Mouse (Mus musculus) heart, postnatal 0 days (tissue): Measurements from ENCODE around the gene BC004004. TPM values are rescaled to one million over a fixed set of nuclear protein-coding genes. Genes with fewer than 3 reads are reported as not detected.
"Not testable (repeated sequence)": the region's sequence is repeated elsewhere in the genome, so short reads cannot be mapped to it uniquely, and the experiment has no call there.

Experiments used
- ATAC-seq: fragments of 200-750 bp; cut with Nextera tagmentation; 2 replicates; pipeline ENCODE4 v1.8.0; 2017; ENCODE audit warnings: low read depth, moderate number of reproducible peaks, moderate library complexity; ENCODE audit not compliant: insufficient read depth
- DNase-seq: peaks from one replicate; pipeline ENCODE4 v3.0.0-alpha.2; 2016; ENCODE audit warnings: low spot score
- H3K27ac ChIP-seq: fragments of 300-500 bp; sonication (generic); 2 replicates; pipeline ENCODE4 v1.5.1; 2014; ENCODE audit warnings: low read depth, mild to moderate bottlenecking
- H3K27me3 ChIP-seq: fragments of 300-500 bp; sonication (generic); 2 replicates; pipeline ENCODE4 v1.6.1; 2014; ENCODE audit warnings: low read length, mixed read lengths; ENCODE audit not compliant: control insufficient read depth, insufficient read depth
- H3K36me3 ChIP-seq: fragments of 300-500 bp; sonication (generic); replicated peaks from 2 replicates; pipeline ENCODE4 v1.6.1; 2014; ENCODE audit warnings: low read length, mixed read lengths; ENCODE audit not compliant: control insufficient read depth, insufficient read depth
- H3K4me1 ChIP-seq: fragments of 300-500 bp; sonication (generic); 2 replicates; pipeline ENCODE4 v1.6.1; 2014; ENCODE audit warnings: antibody characterized with exemption; ENCODE audit not compliant: control insufficient read depth, insufficient read depth
- H3K4me2 ChIP-seq: fragments of 300-500 bp; sonication (generic); 2 replicates; pipeline ENCODE4 v1.6.1; 2014; ENCODE audit warnings: low read depth, mild to moderate bottlenecking, low read length, moderate library complexity
- H3K4me3 ChIP-seq: fragments of 300-500 bp; sonication (generic); 2 replicates; pipeline ENCODE4 v1.5.1; 2014; ENCODE audit warnings: low read depth, low read length
- H3K9ac ChIP-seq: fragments of 300-500 bp; sonication (generic); replicated peaks from 2 replicates; pipeline ENCODE4 v1.6.1; 2014; ENCODE audit warnings: low read depth, low read length, mixed read lengths
- H3K9me3 ChIP-seq: fragments of 300-500 bp; sonication (generic); replicated peaks from 2 replicates; pipeline ENCODE4 v1.6.1; 2016; ENCODE audit warnings: low read length; ENCODE audit not compliant: control insufficient read depth
- CTCF ChIP-seq: IDR thresholded peaks from 2 replicates; pipeline ENCODE4 v1.5.1; 2016; ENCODE audit warnings: antibody characterized with exemption, control low read depth, low read depth
- EP300 ChIP-seq: IDR thresholded peaks from 2 replicates; pipeline ENCODE4 v1.6.1; 2016; ENCODE audit warnings: antibody characterized with exemption, low read depth
- WGBS: fragments of 180-500 bp; shearing (Covaris S2); extraction: QIAGEN DNeasy Blood & Tissue Kit; methylation state at CpG from one replicate; pipeline ENCODE4 v1.1.7; 2014; 5-methylcytosine and 5-hydroxymethylcytosine counted together
- polyA plus RNA-seq: library from polyadenylated mRNA; unstranded; fragments of >200 nt; fragmentation: Nextera tagmentation; extraction: Ambion mirVana; gene quantifications from 2 replicates; pipeline ENCODE4 v1.2.1, GENCODE M21; 2015
- total RNA-seq: library from RNA; depleted of rRNA; stranded (reverse); fragments of >200 nt; gene quantifications from 2 replicates; pipeline ENCODE4 v1.2.3, GENCODE M21; 2014; ENCODE audit warnings: low replicate concordance

Gene BC004004
- total and polyA plus RNA-seq, 2 experiments from 2014 or later, result 140 to 234 TPM

DNA sequence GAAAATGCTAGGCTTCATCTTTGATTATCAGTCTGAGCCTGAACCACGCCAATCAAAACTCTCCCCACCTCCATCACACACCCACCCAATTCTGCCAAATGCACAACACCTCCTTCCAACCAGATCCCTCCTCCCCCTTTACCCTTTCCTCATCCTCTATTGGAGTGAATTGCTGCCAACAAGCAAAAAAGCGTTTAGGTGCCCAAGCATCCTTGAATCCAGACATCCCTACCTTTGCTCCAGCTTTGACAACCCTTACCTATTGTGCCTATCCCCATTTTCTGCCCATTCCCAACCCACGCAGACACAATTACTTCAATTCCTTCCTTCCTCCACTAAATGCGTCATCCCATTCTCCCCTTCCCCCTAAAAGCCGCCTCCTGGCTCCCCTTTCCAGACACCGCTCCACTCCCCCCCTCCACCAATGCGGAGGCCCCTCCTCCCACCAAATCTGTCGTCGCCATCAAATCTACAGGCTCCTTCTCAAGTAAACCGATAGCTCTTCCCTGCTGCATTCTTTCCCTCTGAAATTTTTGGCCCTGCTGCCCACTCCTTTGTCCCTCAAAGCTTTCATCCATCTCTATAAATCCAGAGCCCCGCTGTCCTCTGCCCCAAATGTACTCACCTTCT lies 78.0 kb downstream of the BC004004 start:
- TF ChIP-seq CTCF (no peak), EP300 (no peak)
- Histone ChIP-seq H3K27ac (peak overlapping the region; percentile 89), H3K9ac (peak overlapping the region; percentile 85), H3K4me2 (peak overlapping the region; percentile 74), H3K27me3 (no peaks in the 10 kb centered on the region), H3K4me1 (peaks cover 20% of the 10 kb centered on the region), H3K4me3 (peak overlapping the region; percentile 65), H3K36me3 (peaks cover 14% of the 10 kb centered on the region; the same call in 1 of the 2 replicates), H3K9me3 (no peaks in the 10 kb centered on the region)
- WGBS, result 5% methylated on average over 11 of the region's 11 CpGs
- peak; percentile 28 for DNase-seq
- no peak for ATAC-seq

DNA sequence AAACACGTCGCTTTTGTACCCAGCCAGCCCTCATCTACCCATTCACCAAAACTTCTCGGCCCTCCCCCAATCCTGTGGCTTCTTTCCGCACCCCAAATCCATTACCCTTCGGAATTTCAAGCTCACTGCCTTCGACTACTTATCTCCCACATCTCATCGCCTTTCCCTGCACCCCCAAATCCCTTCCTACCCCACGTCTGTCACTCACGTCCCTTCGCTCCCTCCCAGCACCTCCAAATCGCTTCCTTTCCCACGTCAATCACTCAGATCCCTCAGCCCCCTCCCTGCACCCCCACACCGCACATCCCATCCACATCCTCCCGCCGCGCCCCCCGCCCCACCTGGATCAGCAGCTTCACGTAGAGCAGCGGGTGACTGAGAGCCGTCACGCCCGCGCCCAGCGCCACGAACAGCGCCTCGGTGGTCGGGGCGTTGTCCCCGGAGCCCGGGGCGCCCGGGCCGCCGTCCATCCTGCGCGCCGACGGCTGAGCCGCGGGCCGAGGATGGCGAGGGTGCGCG lies 78.6 kb downstream of the BC004004 start:
- peak overlapping the region; percentile 89 for H3K27ac ChIP-seq
- H3K9me3 ChIP-seq, result no peaks in the 10 kb centered on the region
- peak overlapping the region; percentile 85 for H3K9ac ChIP-seq
- no peak for DNase-seq
- peaks cover 14% of the 10 kb centered on the region; the same call in 1 of the 2 replicates for H3K36me3 ChIP-seq
- H3K4me2 ChIP-seq, result peak overlapping the region; percentile 74
- no peaks in the 10 kb centered on the region for H3K27me3 ChIP-seq
- ATAC-seq, result peak; percentile 30
- TF ChIP-seq EP300, result no peak
- no peak for TF ChIP-seq CTCF
- H3K4me3 ChIP-seq, result peak overlapping the region; percentile 65
- H3K4me1 ChIP-seq, result peaks cover 15% of the 10 kb centered on the region
- WGBS, result under 1% methylated on average over 45 of the region's 45 CpGs

DNA sequence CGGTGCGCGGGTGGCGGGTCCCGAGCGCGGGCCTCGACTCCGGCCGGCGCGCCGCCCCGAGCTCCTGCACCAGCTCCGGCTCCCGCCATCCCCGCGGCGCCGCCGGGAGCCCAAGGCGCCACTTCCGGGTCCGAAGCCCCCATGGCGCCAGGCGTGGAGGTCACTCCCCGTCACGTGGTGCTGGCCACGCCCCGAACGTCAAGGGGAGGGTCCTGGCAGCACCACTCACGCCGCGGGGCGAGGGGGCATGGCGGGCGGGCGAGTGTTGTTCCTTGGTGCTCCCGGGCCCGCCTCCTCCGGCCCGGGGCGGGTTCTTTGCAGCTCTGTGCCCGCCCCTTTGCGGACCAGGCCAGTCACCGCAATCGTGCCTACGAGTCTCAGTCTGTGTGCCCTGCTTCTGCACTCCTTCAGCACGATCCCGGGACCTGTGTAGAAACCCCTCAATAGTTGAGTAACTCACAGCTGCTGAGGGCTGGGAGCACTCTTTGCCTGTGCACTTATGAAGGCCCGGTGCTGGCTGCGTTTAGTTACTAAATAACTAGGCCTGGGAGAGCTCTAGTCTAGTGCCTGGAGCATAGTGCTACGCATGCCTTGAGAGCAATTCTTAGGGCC lies 79.2 kb downstream of the BC004004 start, which contains the start of gene Mtch1:
Gene Mtch1, minus strand, starts transcription at position 290 of the 612 bp plus-strand sequence.
- H3K4me1 ChIP-seq, result peaks cover 9% of the 10 kb centered on the region
- H3K36me3 ChIP-seq, result peaks cover 12% of the 10 kb centered on the region; the same call in 1 of the 2 replicates
- DNase-seq (peak; percentile 97), ATAC-seq (peak; percentile 98)
- no peaks in the 10 kb centered on the region for H3K9me3 ChIP-seq
- peak within 1 kb of the TSS; percentile 85 for H3K9ac ChIP-seq
- WGBS, result under 1% methylated on average over 31 of the region's 53 CpGs
- peak within 1 kb of the TSS; percentile 74 for H3K4me2 ChIP-seq
- H3K4me3 ChIP-seq, result peak within 1 kb of the TSS; percentile 65
- TF ChIP-seq CTCF (no peak), EP300 (no peak; the same call in 1 of the 2 replicates)
- peak within 1 kb of the TSS; percentile 89 for H3K27ac ChIP-seq
- no peaks in the 10 kb centered on the region for H3K27me3 ChIP-seq

DNA sequence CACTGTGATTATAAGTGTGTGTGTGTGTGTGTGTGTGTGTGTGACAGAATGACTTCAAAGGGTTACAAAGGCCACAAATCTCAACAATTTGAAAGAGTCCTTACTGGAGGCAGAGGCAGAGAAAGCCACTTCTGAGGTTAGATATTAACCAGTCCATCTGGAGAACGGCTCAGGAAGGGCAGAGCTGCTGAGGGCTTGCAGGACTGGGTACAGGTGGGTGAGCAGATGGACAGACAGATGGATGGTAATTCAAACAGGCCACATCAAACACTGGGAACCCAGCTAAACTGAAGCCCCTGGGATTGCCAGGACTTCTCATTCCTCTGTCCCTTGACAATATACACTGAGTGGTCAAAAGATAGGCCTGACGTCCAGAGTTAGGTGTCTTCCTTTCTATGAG lies 80.4 kb downstream of the BC004004 start:
- H3K27ac ChIP-seq, result no peak overlapping the region
- H3K9me3 ChIP-seq, result no peaks in the 10 kb centered on the region
- peaks cover 7% of the 10 kb centered on the region for H3K4me1 ChIP-seq
- DNase-seq, result no peak
- H3K36me3 ChIP-seq, result peaks cover 2% of the 10 kb centered on the region; the same call in 1 of the 2 replicates
- H3K4me2 ChIP-seq, result no peak overlapping the region
- no peak for TF ChIP-seq EP300
- TF ChIP-seq CTCF, result no peak
- H3K27me3 ChIP-seq, result no peaks in the 10 kb centered on the region
- no peak overlapping the region for H3K9ac ChIP-seq
- WGBS, result 73% methylated on average over 2 of the region's 2 CpGs
- ATAC-seq, result no peak
- H3K4me3 ChIP-seq, result no peak overlapping the region

DNA sequence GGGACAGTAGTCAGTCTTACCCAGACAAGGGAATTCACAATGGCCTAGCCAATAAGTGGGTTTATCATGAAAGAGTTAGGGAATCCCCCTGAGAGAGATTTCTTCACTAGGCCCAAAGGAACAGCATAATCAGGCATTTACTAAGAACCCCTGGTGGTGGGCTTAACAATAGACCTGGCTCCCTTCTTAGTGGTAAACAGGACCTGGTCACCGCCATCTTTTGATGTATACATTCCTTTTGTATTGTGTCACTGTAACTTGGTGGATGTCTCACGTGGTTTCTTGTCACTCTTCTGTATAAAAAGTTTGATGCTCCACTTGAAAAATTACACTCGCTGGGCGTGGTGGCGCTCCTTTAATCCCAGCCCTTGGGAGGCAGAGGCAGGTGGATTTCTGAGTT lies 82.5 kb downstream of the BC004004 start:
- not testable (repeated sequence) for DNase-seq

More for the DNA sequence above, 82.5 kb downstream of the BC004004 start:
- peaks cover 10% of the 10 kb centered on the region for H3K4me1 ChIP-seq
- ATAC-seq, H3K36me3 ChIP-seq, H3K27ac ChIP-seq, H3K4me3 ChIP-seq, H3K9me3 ChIP-seq, H3K27me3 ChIP-seq, H3K9ac ChIP-seq, H3K4me2 ChIP-seq: not testable (repeated sequence)
- 74% methylated on average over 5 of the region's 5 CpGs for WGBS
